Comparison of ENCODE assay signal across 24 mouse cellular contexts in genomic region chr9:25574186-25574585, GRCm38 (mm10).
DNase-seq lines count a peak whose midpoint lies in the region; ATAC-seq lines count a peak whose summit lies in the region.
"Had no signal": no experiment of that assay in that cellular context is flagged by ENCODE, and none has a peak within 500 bp of the region (broad histone marks: within the 10 kb centered on the region; RNA-seq: fewer than 3 reads in every experiment).

No protein-coding gene starts in this region.

- H3K4me3 ChIP-seq in heart, embryonic 16.5 days (ENCODE audit: low read length): no peak overlapping the region
- H3K4me3 ChIP-seq in embryonic facial prominence, embryonic 12.5 days: no peak overlapping the region
- no peak overlapping the region for H3K4me3 ChIP-seq in limb, embryonic 12.5 days (replicated peaks)
- H3K4me3 ChIP-seq in forebrain, embryonic 15.5 days: no peak overlapping the region
- H3K4me3 ChIP-seq: forebrain, embryonic 10.5 days; heart, embryonic 13.5 days; left cerebral cortex, adult 2 months; liver, embryonic 13.5 days; megakaryocyte, embryonic 14.5 days; neural tube, embryonic 12.5 days had no signal

- no peak for ATAC-seq in heart, embryonic 16.5 days (replicated peaks; ENCODE audit: extremely low read depth, insufficient read depth, low FRiP score)
- no peak for ATAC-seq in embryonic facial prominence, embryonic 12.5 days (ENCODE audit: insufficient number of reproducible peaks, insufficient read depth, low FRiP score, low TSS enrichment)
- no peak for ATAC-seq in limb, embryonic 12.5 days (ENCODE audit: insufficient number of reproducible peaks, insufficient read depth, low FRiP score, low TSS enrichment, low read depth)
- no peak for ATAC-seq in forebrain, embryonic 15.5 days (replicated peaks)
- ATAC-seq: forebrain, postnatal 0 days; intestine, postnatal 0 days had no signal

- no peak overlapping the region for H3K4me2 ChIP-seq in heart, embryonic 16.5 days (ENCODE audit: low read depth, low read length)
- no peak overlapping the region for H3K4me2 ChIP-seq in embryonic facial prominence, embryonic 12.5 days (replicated peaks)
- H3K4me2 ChIP-seq in limb, embryonic 12.5 days: no peak overlapping the region; the same call in 1 of the 2 replicates
- no peak overlapping the region for H3K4me2 ChIP-seq in forebrain, embryonic 15.5 days (replicated peaks)
- H3K4me2 ChIP-seq: heart, embryonic 13.5 days; liver, embryonic 13.5 days; lung, embryonic 14.5 days; neural tube, embryonic 12.5 days had no signal

- no peaks in the 10 kb centered on the region for H3K27me3 ChIP-seq in heart, embryonic 16.5 days (ENCODE audit: control insufficient read depth, insufficient read depth, low read length)
- H3K27me3 ChIP-seq in embryonic facial prominence, embryonic 12.5 days: no peaks in the 10 kb centered on the region
- no peaks in the 10 kb centered on the region for H3K27me3 ChIP-seq in limb, embryonic 12.5 days
- H3K27me3 ChIP-seq in forebrain, embryonic 15.5 days: no peaks in the 10 kb centered on the region
- H3K27me3 ChIP-seq: heart, embryonic 13.5 days; liver, embryonic 13.5 days; megakaryocyte, embryonic 14.5 days; neural tube, embryonic 12.5 days had no signal

- peak; percentile 31 for DNase-seq in embryo, embryonic 10 days (ENCODE audit: low spot score)
- DNase-seq in embryo, embryonic 11 days: no peak
- no peak for DNase-seq in heart, postnatal 14 days
- DNase-seq in lung, postnatal 10 days: no peak
- DNase-seq: cerebellum, adult 18-20 months; forebrain, postnatal 0 days; liver, embryonic 13.5 days; lung, embryonic 14.5 days; lung, postnatal 36 days; midbrain, embryonic 14.5 days; right cerebral cortex, postnatal 14 days; thymus, adult 2 months had no signal

- H3K27ac ChIP-seq in heart, embryonic 16.5 days (ENCODE audit: low read length): peak overlapping the region; percentile 9; the same call in 1 of the 2 replicates
- peak overlapping the region; percentile 7 for H3K27ac ChIP-seq in embryonic facial prominence, embryonic 12.5 days
- peak overlapping the region; percentile 77 for H3K27ac ChIP-seq in limb, embryonic 12.5 days
- no peak overlapping the region for H3K27ac ChIP-seq in forebrain, embryonic 15.5 days (replicated peaks)
- H3K27ac ChIP-seq: forebrain, embryonic 10.5 days; heart, embryonic 13.5 days; kidney, postnatal 0 days; left cerebral cortex, adult 2 months; liver, embryonic 13.5 days; neural tube, embryonic 12.5 days; stomach, postnatal 0 days had no signal

- intact Hi-C loops in heart, postnatal 14 days (cut with DNase I): no loop called here

- WGBS in heart, embryonic 16.5 days: 68% methylated on average over 4 of the region's 4 CpGs
- 25% methylated on average over 4 of the region's 4 CpGs for WGBS in embryonic facial prominence, embryonic 12.5 days
- WGBS in limb, embryonic 12.5 days: 16% methylated on average over 4 of the region's 4 CpGs
- whole genome bisulfite sequencing in forebrain, embryonic 15.5 days: 67% methylated on average over 4 of the region's 4 CpGs

- no peaks in the 10 kb centered on the region for H3K9me3 ChIP-seq in heart, embryonic 16.5 days (replicated peaks; ENCODE audit: control insufficient read depth, low read length)
- no peaks in the 10 kb centered on the region for H3K9me3 ChIP-seq in embryonic facial prominence, embryonic 12.5 days
- no peaks in the 10 kb centered on the region for H3K9me3 ChIP-seq in limb, embryonic 12.5 days
- no peaks in the 10 kb centered on the region for H3K9me3 ChIP-seq in forebrain, embryonic 15.5 days
- H3K9me3 ChIP-seq: forebrain, embryonic 10.5 days; heart, embryonic 13.5 days; liver, embryonic 13.5 days; megakaryocyte, embryonic 14.5 days; neural tube, embryonic 12.5 days had no signal

- no peak overlapping the region for H3K9ac ChIP-seq in heart, embryonic 16.5 days (ENCODE audit: low read length)
- H3K9ac ChIP-seq in embryonic facial prominence, embryonic 12.5 days: no peak overlapping the region
- H3K9ac ChIP-seq in limb, embryonic 12.5 days (replicated peaks): no peak overlapping the region
- no peak overlapping the region for H3K9ac ChIP-seq in forebrain, embryonic 15.5 days (replicated peaks)
- H3K9ac ChIP-seq: forebrain, postnatal 0 days; heart, embryonic 13.5 days; liver, embryonic 13.5 days; lung, embryonic 14.5 days; neural tube, embryonic 12.5 days had no signal

- H3K36me3 ChIP-seq in heart, embryonic 16.5 days (ENCODE audit: control insufficient read depth, insufficient read depth): no peaks in the 10 kb centered on the region
- no peaks in the 10 kb centered on the region for H3K36me3 ChIP-seq in embryonic facial prominence, embryonic 12.5 days
- H3K36me3 ChIP-seq in limb, embryonic 12.5 days: no peaks in the 10 kb centered on the region
- H3K36me3 ChIP-seq in forebrain, embryonic 15.5 days: no peaks in the 10 kb centered on the region
- H3K36me3 ChIP-seq: forebrain, embryonic 10.5 days; heart, embryonic 13.5 days; liver, embryonic 13.5 days; neural tube, embryonic 12.5 days had no signal

- H3K4me1 ChIP-seq in heart, embryonic 16.5 days (ENCODE audit: control insufficient read depth, insufficient read depth, low read length): peaks cover 30% of the 10 kb centered on the region
- peaks cover 28% of the 10 kb centered on the region for H3K4me1 ChIP-seq in embryonic facial prominence, embryonic 12.5 days
- peaks cover 38% of the 10 kb centered on the region for H3K4me1 ChIP-seq in limb, embryonic 12.5 days (replicated peaks)
- H3K4me1 ChIP-seq in forebrain, embryonic 15.5 days: peaks cover 12% of the 10 kb centered on the region
- H3K4me1 ChIP-seq: megakaryocyte, embryonic 14.5 days; neural tube, embryonic 12.5 days had no signal
